11 mouse cellular contexts compared by ENCODE assay signal in the genomic region with DNA sequence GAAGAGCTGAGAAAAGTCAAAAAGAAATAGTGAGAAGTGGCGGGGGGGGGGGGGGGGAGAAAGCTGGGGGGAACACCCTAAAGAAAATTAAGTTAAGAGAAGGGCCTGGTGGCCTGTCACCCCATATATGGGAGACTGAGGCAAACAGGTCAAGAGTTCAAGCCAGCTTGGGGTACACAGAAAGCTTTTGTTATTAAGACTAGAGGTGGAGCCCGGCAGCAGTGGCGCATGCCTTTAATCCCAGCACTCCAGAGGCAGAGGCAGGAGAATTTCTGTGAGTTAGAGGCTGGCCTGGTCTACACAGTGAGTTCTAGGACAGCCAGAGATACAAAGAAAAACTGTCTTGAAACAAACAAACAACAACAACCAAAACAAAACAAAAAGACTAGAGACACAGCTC. TPM values are rescaled to one million over a fixed set of nuclear protein-coding genes. Genes with fewer than 3 reads are reported as not detected.
DNase-seq lines count a peak whose midpoint lies in the region; ATAC-seq and TF ChIP-seq lines count a peak whose summit lies in the region.
"Had no signal": no experiment of that assay in that cellular context is flagged by ENCODE, and none has a peak within 500 bp of the region (broad histone marks: within the 10 kb centered on the region; RNA-seq: fewer than 3 reads in every experiment).

No protein-coding gene starts in this region.

- no peaks in the 10 kb centered on the region for H3K27me3 ChIP-seq in E14TG2a.4 (ENCODE audit: insufficient read depth, low read length)
- no peaks in the 10 kb centered on the region for H3K27me3 ChIP-seq in limb, embryonic 15.5 days

- peak overlapping the region; percentile 14; the same call in 1 of the 2 replicates for H3K4me3 ChIP-seq in E14TG2a.4 (replicated peaks; ENCODE audit: low read length)
- no peak overlapping the region for H3K4me3 ChIP-seq in bone marrow, adult 2 months (replicated peaks; ENCODE audit: control insufficient read depth, low read depth, low read length)
- H3K4me3 ChIP-seq in limb, embryonic 15.5 days, result no peak overlapping the region

- WGBS in bone marrow, adult 2 months, result 55% methylated on average over 3 of the region's 3 CpGs
- WGBS in limb, embryonic 15.5 days, result 90% methylated on average over 2 of the region's 3 CpGs

- no peak for TF ChIP-seq CTCF in E14TG2a.4 (conservative IDR thresholded peaks at IDR 0.05; ENCODE audit: low read length)
- no peak for TF ChIP-seq CTCF in bone marrow, adult 2 months (IDR thresholded peaks at IDR 0.05; ENCODE audit: control insufficient read depth, insufficient read depth, low read length)

- peaks cover 19% of the 10 kb centered on the region for H3K36me3 ChIP-seq in E14TG2a.4 (ENCODE audit: insufficient read depth, low read length)
- peaks cover 14% of the 10 kb centered on the region for H3K36me3 ChIP-seq in limb, embryonic 15.5 days

- no peak overlapping the region for H3K9ac ChIP-seq in limb, embryonic 15.5 days

- peak overlapping the region; percentile 49 for H3K27ac ChIP-seq in bone marrow, adult 2 months (ENCODE audit: control insufficient read depth, insufficient read depth, low read depth, low read length, poor library complexity)
- peak overlapping the region; percentile 38; the same call in 1 of the 2 replicates for H3K27ac ChIP-seq in limb, embryonic 15.5 days

- H3K4me2 ChIP-seq in limb, embryonic 15.5 days, result no peak overlapping the region

- H3K9me3 ChIP-seq in E14TG2a.4 (ENCODE audit: low read length), result no peaks in the 10 kb centered on the region
- no peaks in the 10 kb centered on the region for H3K9me3 ChIP-seq in limb, embryonic 15.5 days

- no peak for TF ChIP-seq POLR2A in bone marrow, adult 2 months (IDR thresholded peaks at IDR 0.05; ENCODE audit: borderline replicate concordance, control insufficient read depth, low read depth, low read length)

- peaks cover 99% of the 10 kb centered on the region for H3K4me1 ChIP-seq in E14TG2a.4 (replicated peaks; ENCODE audit: low read depth, low read length)
- peaks cover 8% of the 10 kb centered on the region for H3K4me1 ChIP-seq in bone marrow, adult 2 months (ENCODE audit: control insufficient read depth, insufficient read depth, low read length)
- H3K4me1 ChIP-seq in limb, embryonic 15.5 days, result peaks cover 31% of the 10 kb centered on the region

- no peak for ATAC-seq in limb, embryonic 15.5 days (ENCODE audit: insufficient number of reproducible peaks, low FRiP score, low TSS enrichment, low read depth)
- ATAC-seq in activated CD4-positive, CD25-positive, alpha-beta regulatory T cell, adult 4 months, result no peak
- ATAC-seq: hindbrain, embryonic 16.5 days had no signal

- DNase-seq in kidney, adult 9 months, result peak; percentile 16
- no peak for DNase-seq in kidney, postnatal 25 days
- no peak for DNase-seq in c-Kit-positive CD71-positive TER-119-positive erythroid progenitor cells, embryonic 14.5 days (ENCODE audit: low spot score)
- no peak for DNase-seq in frontal cortex, adult 2 months (ENCODE audit: extremely low spot score in 1 of 2, low spot score in 1 of 2)
- DNase-seq: cerebellum, adult 8-10 months had no signal

RNA-seq across cellular contexts. Expression of gene Txnip, which starts 7.3 kb away (rescaled TPM):
- polyA plus RNA-seq in bone marrow, adult 2 months (2011; ENCODE audit: insufficient read depth, insufficient read length, low replicate concordance, missing spikeins), result 104 and 163 TPM in 2 replicates
- polyA plus RNA-seq in limb, embryonic 15.5 days (2015; fragmentation: Nextera tagmentation; extraction: Ambion mirVana), result 151 and 157 TPM in 2 replicates
- polyA plus RNA-seq in activated CD4-positive, CD25-positive, alpha-beta regulatory T cell, adult 4 months (2017; shearing (Covaris generic)), result 100 to 1,000 TPM; 276 to 326 TPM
- 27.5 and 27.7 TPM in 2 replicates for polyA plus RNA-seq in frontal cortex, adult 2 months (2012; rRNA removed)

RNA-seq across cellular contexts. Expression of gene Gm16253, which starts 11.7 kb away (rescaled TPM):
- polyA plus RNA-seq in bone marrow, adult 2 months (2011; ENCODE audit: insufficient read depth, insufficient read length, low replicate concordance, missing spikeins), result not detected in 2 replicates
- 0.82 and 1.2 TPM in 2 replicates for polyA plus RNA-seq in limb, embryonic 15.5 days (2015; fragmentation: Nextera tagmentation; extraction: Ambion mirVana)
- polyA plus RNA-seq in activated CD4-positive, CD25-positive, alpha-beta regulatory T cell, adult 4 months (2017; shearing (Covaris generic)), result not detected
- not detected in 2 replicates for polyA plus RNA-seq in frontal cortex, adult 2 months (2012; rRNA removed)
- polyA plus RNA-seq: embryonic facial prominence, embryonic 14.5 days had no signal

RNA-seq across cellular contexts. Expression of gene Polr3gl, which starts 28.9 kb away (rescaled TPM):
- 61.0 and 72.3 TPM in 2 replicates for polyA plus RNA-seq in bone marrow, adult 2 months (2011; ENCODE audit: insufficient read depth, insufficient read length, low replicate concordance, missing spikeins)
- 38.9 and 42.0 TPM in 2 replicates for polyA plus RNA-seq in limb, embryonic 15.5 days (2015; fragmentation: Nextera tagmentation; extraction: Ambion mirVana)
- polyA plus RNA-seq in activated CD4-positive, CD25-positive, alpha-beta regulatory T cell, adult 4 months (2017; shearing (Covaris generic)), result 10 to 100 TPM; 25.1 to 35.6 TPM
- polyA plus RNA-seq in frontal cortex, adult 2 months (2012; rRNA removed), result 67.3 and 84.3 TPM in 2 replicates

RNA-seq across cellular contexts. Expression of gene Ankrd34a, which starts 31.3 kb away (rescaled TPM):
- not detected in 2 replicates for polyA plus RNA-seq in bone marrow, adult 2 months (2011; ENCODE audit: insufficient read depth, insufficient read length, low replicate concordance, missing spikeins)
- 1.9 and 2.7 TPM in 2 replicates for polyA plus RNA-seq in limb, embryonic 15.5 days (2015; fragmentation: Nextera tagmentation; extraction: Ambion mirVana)
- polyA plus RNA-seq in activated CD4-positive, CD25-positive, alpha-beta regulatory T cell, adult 4 months (2017; shearing (Covaris generic)), result not detected
- 50.2 and 57.4 TPM in 2 replicates for polyA plus RNA-seq in frontal cortex, adult 2 months (2012; rRNA removed)

RNA-seq across cellular contexts. Expression of gene Lix1l, which starts 35.8 kb away (rescaled TPM):
- 3.3 and 5.7 TPM in 2 replicates for polyA plus RNA-seq in bone marrow, adult 2 months (2011; ENCODE audit: insufficient read depth, insufficient read length, low replicate concordance, missing spikeins)
- polyA plus RNA-seq in limb, embryonic 15.5 days (2015; fragmentation: Nextera tagmentation; extraction: Ambion mirVana), result 7.7 and 9.4 TPM in 2 replicates
- polyA plus RNA-seq in activated CD4-positive, CD25-positive, alpha-beta regulatory T cell, adult 4 months (2017; shearing (Covaris generic)), result under 1 TPM; 0.09 to 0.14 TPM
- polyA plus RNA-seq in frontal cortex, adult 2 months (2012; rRNA removed), result 30.3 and 30.7 TPM in 2 replicates
